Mouse (Mus musculus) small intestine, adult 2 months (tissue): ENCODE results near the gene Bcl2l14. TPM values are rescaled to one million over a fixed set of nuclear protein-coding genes. Genes with fewer than 3 reads are reported as not detected.
A peak's percentile ranks its signal among the peaks of the same experiment; 100 is the strongest.

Experiments used
- H3K27ac ChIP-seq: fragments of 200-500 bp; 2 replicates; pipeline ENCODE4 v1.5.1; 2012; ENCODE audit warnings: low read depth, low read length, control low read depth, inconsistent platforms; ENCODE audit not compliant: insufficient read depth
- H3K27me3 ChIP-seq: fragments of 200-500 bp; 2 replicates; pipeline ENCODE4 v1.6.1; 2012; ENCODE audit warnings: mild to moderate bottlenecking, moderate library complexity, low read length, inconsistent platforms; ENCODE audit not compliant: control insufficient read depth, insufficient read depth
- H3K36me3 ChIP-seq: fragments of 200-500 bp; 2 replicates; pipeline ENCODE4 v1.6.1; 2012; ENCODE audit warnings: mild to moderate bottlenecking, low read length, control low read depth, inconsistent platforms; ENCODE audit not compliant: control insufficient read depth, insufficient read depth
- H3K4me1 ChIP-seq: fragments of 200-500 bp; 2 replicates; pipeline ENCODE4 v1.6.1; 2012; ENCODE audit warnings: low read length, inconsistent platforms, mixed read lengths; ENCODE audit not compliant: control insufficient read depth, insufficient read depth, insufficient read length
- H3K4me3 ChIP-seq: fragments of 200-500 bp; 2 replicates; pipeline ENCODE4 v1.5.1; 2012; ENCODE audit warnings: low read depth, mild to moderate bottlenecking, control low read depth, inconsistent platforms, low read length, moderate library complexity
- CTCF ChIP-seq: fragments of 200-500 bp; IDR thresholded peaks from 2 replicates; pipeline ENCODE4 v1.5.1; 2012; ENCODE audit warnings: low read depth, mild to moderate bottlenecking, control low read depth, inconsistent platforms, low read length, moderate library complexity, mixed read lengths; ENCODE audit not compliant: insufficient replicate concordance, insufficient read length; ENCODE audit errors: extremely low read depth
- POLR2A ChIP-seq: fragments of 200-500 bp; IDR thresholded peaks from 2 replicates; pipeline ENCODE4 v1.6.1; 2012; ENCODE audit warnings: low read depth, mild to moderate bottlenecking, control low read depth, inconsistent platforms, low read length, moderate library complexity
- WGBS: fragments of 180-500 bp; shearing (Covaris S2); methylation state at CpG from one replicate; pipeline ENCODE4 v1.1.7; 2018; 5-methylcytosine and 5-hydroxymethylcytosine counted together
- polyA plus RNA-seq: library from polyadenylated mRNA; depleted of rRNA; stranded (reverse); fragments of >200 nt; gene quantifications from 2 replicates; pipeline ENCODE4 v1.2.3, GENCODE M21; 2012

Gene Bcl2l14
- polyA plus RNA-seq, 1 experiment, result 7.9 TPM

- TF ChIP-seq POLR2A, result no peak
- TF ChIP-seq CTCF, result no peak
- peaks cover 35% of the 10 kb centered on the region for H3K36me3 ChIP-seq
- H3K4me1 ChIP-seq, result no peaks in the 10 kb centered on the region
- H3K27ac ChIP-seq, result no peak overlapping the region
- no peaks in the 10 kb centered on the region for H3K27me3 ChIP-seq
- 86% methylated on average over 9 of the region's 9 CpGs for WGBS
- H3K4me3 ChIP-seq, result no peak overlapping the region
Observed at GRCm38 (mm10) chr6:134434866-134435390, 38.8 kb downstream of the Bcl2l14 start.

GRCm38 (mm10) chr6:134436955-134437354 lies 40.8 kb downstream of the Bcl2l14 start:
- Histone ChIP-seq H3K4me1 (no peaks in the 10 kb centered on the region), H3K27me3 (no peaks in the 10 kb centered on the region), H3K36me3 (peaks cover 22% of the 10 kb centered on the region), H3K4me3 (no peak overlapping the region), H3K27ac (no peak overlapping the region)
- 60% methylated on average over 5 of the region's 5 CpGs for WGBS
- TF ChIP-seq CTCF (no peak), POLR2A (no peak)

GRCm38 (mm10) chr6:134439401-134440021 lies 43.4 kb downstream of the Bcl2l14 start:
- no peaks in the 10 kb centered on the region for H3K27me3 ChIP-seq
- H3K4me1 ChIP-seq, result peaks cover 2% of the 10 kb centered on the region; the same call in 1 of the 2 replicates
- no peak for TF ChIP-seq POLR2A
- TF ChIP-seq CTCF, result no peak
- no peak overlapping the region for H3K4me3 ChIP-seq
- H3K36me3 ChIP-seq, result peaks cover 14% of the 10 kb centered on the region
- H3K27ac ChIP-seq, result peak overlapping the region; percentile 29; the same call in 1 of the 2 replicates
- 66% methylated on average over 23 of the region's 23 CpGs for WGBS

GRCm38 (mm10) chr6:134440023-134440422 lies 43.9 kb downstream of the Bcl2l14 start:
- H3K27me3 ChIP-seq, result no peaks in the 10 kb centered on the region
- no peak overlapping the region for H3K4me3 ChIP-seq
- TF ChIP-seq POLR2A, result no peak
- TF ChIP-seq CTCF, result no peak
- peaks cover 2% of the 10 kb centered on the region; the same call in 1 of the 2 replicates for H3K4me1 ChIP-seq
- WGBS, result 64% methylated on average over 10 of the region's 10 CpGs
- peaks cover 16% of the 10 kb centered on the region for H3K36me3 ChIP-seq
- peak overlapping the region; percentile 29; the same call in 1 of the 2 replicates for H3K27ac ChIP-seq

GRCm38 (mm10) chr6:134441716-134442115 lies 45.6 kb downstream of the Bcl2l14 start:
- Histone ChIP-seq H3K27me3 (no peaks in the 10 kb centered on the region), H3K36me3 (peaks cover 22% of the 10 kb centered on the region), H3K4me1 (peaks cover 2% of the 10 kb centered on the region; the same call in 1 of the 2 replicates), H3K27ac (no peak overlapping the region), H3K4me3 (no peak overlapping the region)
- TF ChIP-seq POLR2A, result no peak
- no peak for TF ChIP-seq CTCF
- WGBS, result 81% methylated on average over 3 of the region's 3 CpGs

- no peaks in the 10 kb centered on the region for H3K27me3 ChIP-seq
- TF ChIP-seq POLR2A, result no peak
- TF ChIP-seq CTCF, result no peak
- H3K4me1 ChIP-seq, result peaks cover 2% of the 10 kb centered on the region; the same call in 1 of the 2 replicates
- H3K4me3 ChIP-seq, result no peak overlapping the region
- peaks cover 21% of the 10 kb centered on the region for H3K36me3 ChIP-seq
- 71% methylated on average over 5 of the region's 5 CpGs for WGBS
- no peak overlapping the region for H3K27ac ChIP-seq
Observed at GRCm38 (mm10) chr6:134442219-134442618, 46.1 kb downstream of the Bcl2l14 start.

GRCm38 (mm10) chr6:134443198-134443904 lies 47.2 kb downstream of the Bcl2l14 start:
- WGBS, result 20% methylated on average over 9 of the region's 9 CpGs
- H3K27me3 ChIP-seq, result no peaks in the 10 kb centered on the region
- no peak for TF ChIP-seq CTCF
- no peak; the same call in 1 of the 2 replicates for TF ChIP-seq POLR2A
- H3K27ac ChIP-seq, result peak overlapping the region; percentile 95
- peaks cover 10% of the 10 kb centered on the region for H3K36me3 ChIP-seq
- H3K4me1 ChIP-seq, result peaks cover 2% of the 10 kb centered on the region; the same call in 1 of the 2 replicates
- H3K4me3 ChIP-seq, result no peak overlapping the region

- TF ChIP-seq POLR2A (no peak), CTCF (no peak)
- Histone ChIP-seq H3K36me3 (peaks cover 11% of the 10 kb centered on the region), H3K4me3 (no peak overlapping the region), H3K27ac (peak overlapping the region; percentile 95), H3K4me1 (peaks cover 2% of the 10 kb centered on the region; the same call in 1 of the 2 replicates), H3K27me3 (no peaks in the 10 kb centered on the region)
- 40% methylated on average over 5 of the region's 5 CpGs for WGBS
Observed at GRCm38 (mm10) chr6:134443925-134444324, 47.8 kb downstream of the Bcl2l14 start.
